11 mouse cellular contexts compared by ENCODE assay signal in genomic region chr9:115356731-115357458, GRCm38 (mm10). TPM values are rescaled to one million over a fixed set of nuclear protein-coding genes. Genes with fewer than 3 reads are reported as not detected.
DNase-seq lines count a peak whose midpoint lies in the region; ATAC-seq and TF ChIP-seq lines count a peak whose summit lies in the region.
"Had no signal": no experiment of that assay in that cellular context is flagged by ENCODE, and none has a peak within 500 bp of the region (broad histone marks: within the 10 kb centered on the region; RNA-seq: fewer than 3 reads in every experiment).

No protein-coding gene starts in this region.

- TF ChIP-seq CTCF in kidney, adult 2 months (conservative IDR thresholded peaks at IDR 0.05; ENCODE audit: insufficient read depth, insufficient read length, low read depth, low read length): no peak
- TF ChIP-seq CTCF in small intestine, adult 2 months (IDR thresholded peaks at IDR 0.05; ENCODE audit: extremely low read depth, insufficient read length, insufficient replicate concordance, low read depth, low read length): no peak

- H3K4me3 ChIP-seq in kidney, embryonic 15.5 days (replicated peaks): no peak overlapping the region
- no peak overlapping the region for H3K4me3 ChIP-seq in kidney, adult 2 months (ENCODE audit: insufficient read depth, low read depth, low read length)
- H3K4me3 ChIP-seq in intestine, embryonic 15.5 days (replicated peaks): no peak overlapping the region
- peak overlapping the region; percentile 5; the same call in 1 of the 2 replicates for H3K4me3 ChIP-seq in small intestine, adult 2 months (ENCODE audit: low read depth, low read length)
- H3K4me3 ChIP-seq in forebrain, embryonic 13.5 days: no peak overlapping the region
- H3K4me3 ChIP-seq: limb, embryonic 15.5 days had no signal

- TF ChIP-seq POLR2A in kidney, adult 2 months (IDR thresholded peaks at IDR 0.05; ENCODE audit: low read depth, low read length): no peak
- TF ChIP-seq POLR2A in small intestine, adult 2 months (IDR thresholded peaks at IDR 0.05; ENCODE audit: low read depth, low read length): no peak; the same call in 1 of the 2 replicates

- peak overlapping the region; percentile 18 for H3K4me2 ChIP-seq in kidney, embryonic 15.5 days
- peak overlapping the region; percentile 41 for H3K4me2 ChIP-seq in intestine, embryonic 15.5 days (replicated peaks)
- no peak overlapping the region for H3K4me2 ChIP-seq in forebrain, embryonic 13.5 days
- H3K4me2 ChIP-seq: limb, embryonic 15.5 days had no signal

- H3K27ac ChIP-seq in kidney, embryonic 15.5 days: no peak overlapping the region
- H3K27ac ChIP-seq in kidney, adult 2 months (ENCODE audit: insufficient read depth, low read depth, low read length): no peak overlapping the region
- H3K27ac ChIP-seq in intestine, embryonic 15.5 days: peak overlapping the region; percentile 92
- peak overlapping the region; percentile 93 for H3K27ac ChIP-seq in small intestine, adult 2 months (ENCODE audit: insufficient read depth, low read depth, low read length)
- no peak overlapping the region for H3K27ac ChIP-seq in forebrain, embryonic 13.5 days
- H3K27ac ChIP-seq: limb, embryonic 15.5 days had no signal

- WGBS in kidney, embryonic 15.5 days: 34% methylated on average over 19 of the region's 19 CpGs
- WGBS in kidney, adult 2 months: 62% methylated on average over 19 of the region's 19 CpGs
- WGBS in intestine, embryonic 15.5 days: 35% methylated on average over 19 of the region's 19 CpGs
- 24% methylated on average over 19 of the region's 19 CpGs for WGBS in small intestine, adult 2 months
- WGBS in forebrain, embryonic 13.5 days: 36% methylated on average over 19 of the region's 19 CpGs

- no peaks in the 10 kb centered on the region for H3K27me3 ChIP-seq in kidney, embryonic 15.5 days
- H3K27me3 ChIP-seq in kidney, adult 2 months (replicated peaks; ENCODE audit: control insufficient read depth, insufficient read depth, low read length): no peaks in the 10 kb centered on the region
- no peaks in the 10 kb centered on the region for H3K27me3 ChIP-seq in intestine, embryonic 15.5 days (replicated peaks)
- no peaks in the 10 kb centered on the region for H3K27me3 ChIP-seq in small intestine, adult 2 months (ENCODE audit: control insufficient read depth, insufficient read depth, low read length)
- H3K27me3 ChIP-seq in forebrain, embryonic 13.5 days: no peaks in the 10 kb centered on the region
- H3K27me3 ChIP-seq: limb, embryonic 15.5 days had no signal

- ATAC-seq in kidney, embryonic 15.5 days (replicated peaks; ENCODE audit: low FRiP score): 0 out of 2 replicates have a peak, but pooled peaks have one; percentile 41
- peak; percentile 92 for ATAC-seq in intestine, embryonic 15.5 days
- ATAC-seq in forebrain, embryonic 13.5 days: no peak

- no peak for DNase-seq in kidney, adult 2 months
- DNase-seq in R1 (ENCODE audit: low read depth, low spot score): peak; percentile 99
- no peak for DNase-seq in cerebellum, adult 8-10 months
- no peak for DNase-seq in adrenal gland, adult 2 months
- DNase-seq: cerebellum, postnatal 14 days had no signal

- H3K9me3 ChIP-seq in kidney, embryonic 15.5 days (replicated peaks): no peaks in the 10 kb centered on the region
- H3K9me3 ChIP-seq in intestine, embryonic 15.5 days: no peaks in the 10 kb centered on the region
- H3K9me3 ChIP-seq in forebrain, embryonic 13.5 days (replicated peaks): no peaks in the 10 kb centered on the region
- H3K9me3 ChIP-seq: limb, embryonic 15.5 days had no signal

- H3K4me1 ChIP-seq in kidney, embryonic 15.5 days: peaks cover 21% of the 10 kb centered on the region
- no peaks in the 10 kb centered on the region for H3K4me1 ChIP-seq in kidney, adult 2 months (ENCODE audit: control insufficient read depth, insufficient read depth, low read length)
- H3K4me1 ChIP-seq in intestine, embryonic 15.5 days (replicated peaks): peaks cover 9% of the 10 kb centered on the region; the same call in 1 of the 2 replicates
- H3K4me1 ChIP-seq in small intestine, adult 2 months (ENCODE audit: control insufficient read depth, insufficient read depth, insufficient read length, low read length): peaks cover 7% of the 10 kb centered on the region; the same call in 1 of the 2 replicates
- H3K4me1 ChIP-seq in forebrain, embryonic 13.5 days: no peaks in the 10 kb centered on the region

- H3K9ac ChIP-seq in kidney, embryonic 15.5 days: no peak overlapping the region
- H3K9ac ChIP-seq in intestine, embryonic 15.5 days: no peak overlapping the region
- no peak overlapping the region for H3K9ac ChIP-seq in forebrain, embryonic 13.5 days
- H3K9ac ChIP-seq: limb, embryonic 15.5 days had no signal

- H3K36me3 ChIP-seq in kidney, embryonic 15.5 days: no peaks in the 10 kb centered on the region
- H3K36me3 ChIP-seq in kidney, adult 2 months (ENCODE audit: control insufficient read depth, insufficient read depth, low read length): no peaks in the 10 kb centered on the region
- H3K36me3 ChIP-seq in intestine, embryonic 15.5 days: no peaks in the 10 kb centered on the region
- no peaks in the 10 kb centered on the region for H3K36me3 ChIP-seq in small intestine, adult 2 months (ENCODE audit: control insufficient read depth, insufficient read depth, low read length)
- H3K36me3 ChIP-seq in forebrain, embryonic 13.5 days (ENCODE audit: poor library complexity, severe bottlenecking): no peaks in the 10 kb centered on the region
- H3K36me3 ChIP-seq: G1E; limb, embryonic 15.5 days had no signal

RNA-seq across cellular contexts. Expression of gene Stt3b, which starts 46.7 kb away (rescaled TPM):
- 101 and 102 TPM in 2 replicates for polyA plus RNA-seq in kidney, embryonic 15.5 days (2015; fragmentation: Nextera tagmentation; extraction: Ambion mirVana)
- polyA plus RNA-seq in kidney, adult 2 months (2012; rRNA removed): 45.9 and 48.9 TPM in 2 replicates
- 128 TPM in 2 replicates for polyA plus RNA-seq in intestine, embryonic 15.5 days (2015; fragmentation: Nextera tagmentation; extraction: Ambion mirVana)
- polyA plus RNA-seq in small intestine, adult 2 months (2012; rRNA removed): 30.3 and 51.1 TPM in 2 replicates
- total RNA-seq in adrenal gland, adult 2 months (2021): 100 to 1,000 TPM; 106 to 136 TPM
- 91.1 and 95.7 TPM in 2 replicates for polyA plus RNA-seq in adrenal gland, adult 2 months (2012; rRNA removed)
- polyA plus RNA-seq in forebrain, embryonic 13.5 days (2015; fragmentation: Nextera tagmentation; extraction: Ambion mirVana): 63.3 and 70.1 TPM in 2 replicates

Comparison
In these comparisons a context has a peak if more than half of its experiments do, and no peak if none do; other contexts are left out.
1. H3K27ac ChIP-seq: peak in intestine, embryonic 15.5 days (single experiment) and small intestine, adult 2 months (single experiment); none in kidney, embryonic 15.5 days (single experiment), kidney, adult 2 months (single experiment) and forebrain, embryonic 13.5 days (single experiment).